Mouse (Mus musculus): Measurements from ENCODE around the gene Olfr544.
"Not testable (repeated sequence)": the region's sequence is repeated elsewhere in the genome, so short reads cannot be mapped to it uniquely, and the experiment has no call there.

Gene Olfr544

DNA sequence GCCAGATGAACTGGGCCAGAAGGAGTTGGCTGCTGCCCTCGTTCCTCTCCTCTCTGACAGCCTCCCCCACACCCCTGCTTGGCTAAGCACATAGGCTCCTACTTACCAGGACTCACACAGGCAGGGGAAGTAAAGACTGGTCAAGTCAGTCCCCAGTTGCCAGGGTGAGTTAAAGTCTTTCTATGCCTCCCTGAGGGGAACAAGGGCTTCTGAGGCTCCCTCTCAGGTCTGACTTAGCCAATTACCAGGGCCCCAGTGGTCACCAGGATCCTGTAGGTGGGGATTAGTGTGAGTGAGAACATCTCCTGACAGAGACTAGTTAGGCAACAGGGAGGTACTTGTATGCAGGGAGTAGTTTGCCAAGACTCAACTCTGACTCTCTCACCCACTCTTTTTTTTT, at the start of gene Olfr544:
Gene Olfr544, minus strand, starts transcription at position 153 of the 400 bp plus-strand sequence.
- no peak for DNase-seq (ENCODE audit: low read depth in 2 of 2, low spot score in 2 of 2)

DNA sequence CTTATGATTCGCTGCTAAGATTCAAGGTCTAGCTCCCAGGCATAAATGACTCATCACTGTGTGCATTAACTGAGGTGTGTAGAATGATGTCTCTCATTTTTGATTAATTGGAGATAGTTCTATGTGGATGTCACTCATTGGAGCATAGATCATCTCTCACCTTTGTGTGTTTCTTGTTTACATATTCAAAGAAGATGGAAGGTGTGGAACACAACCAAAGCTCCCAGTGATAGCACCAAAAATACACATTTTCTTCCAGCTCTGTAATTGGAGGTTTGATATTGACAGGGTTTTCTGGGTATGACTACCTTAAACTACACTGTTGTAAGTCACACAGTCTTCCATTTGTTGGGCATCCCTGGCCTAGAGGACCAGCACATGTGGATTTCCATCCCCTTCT, 46.3 kb upstream of the Olfr544 start, which contains the start of gene Olfr547:
Gene Olfr547, plus strand, starts transcription at position 301 of the 400 bp plus-strand sequence.
- no peak for DNase-seq (ENCODE audit: low read depth in 2 of 2, low spot score in 2 of 2)

DNA sequence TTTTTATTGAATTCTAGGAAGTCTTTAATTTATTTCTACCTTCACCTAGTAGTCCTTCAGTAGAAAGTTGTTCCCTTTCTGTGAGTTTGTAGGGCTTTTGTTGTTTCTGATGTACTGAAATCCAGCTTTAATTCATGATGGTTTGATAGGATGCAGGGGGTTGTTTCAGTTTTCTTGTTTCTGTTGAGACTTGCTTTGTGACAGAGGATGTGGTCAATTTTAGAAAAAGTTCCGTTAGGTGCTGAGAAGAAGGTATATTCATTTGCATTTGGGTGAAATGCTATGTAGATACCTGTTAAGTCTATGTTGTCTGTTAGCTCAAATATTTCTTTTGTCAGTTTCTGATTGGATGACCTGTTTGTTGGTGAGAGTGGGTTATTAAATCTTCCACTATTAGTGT, 40.9 kb upstream of the Olfr544 start:
- no peak for DNase-seq (ENCODE audit: low read depth in 2 of 2, low spot score in 2 of 2)

DNA sequence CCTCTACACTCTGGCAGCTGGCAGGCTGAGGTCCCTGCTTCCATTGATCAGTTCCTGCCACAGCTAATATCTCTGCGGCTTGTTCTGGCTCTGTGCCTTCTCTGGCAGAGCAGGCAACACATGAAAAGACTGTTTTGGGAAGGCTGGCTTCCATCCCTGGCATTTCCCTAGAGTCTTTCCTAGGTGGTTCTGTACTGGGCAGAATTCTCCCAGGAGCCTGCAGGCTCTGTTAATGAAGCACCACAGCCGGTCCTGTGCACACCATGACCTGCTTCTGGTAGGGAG, 28.9 kb upstream of the Olfr544 start:
- no peak for DNase-seq (ENCODE audit: low read depth in 2 of 2, low spot score in 2 of 2)

DNA sequence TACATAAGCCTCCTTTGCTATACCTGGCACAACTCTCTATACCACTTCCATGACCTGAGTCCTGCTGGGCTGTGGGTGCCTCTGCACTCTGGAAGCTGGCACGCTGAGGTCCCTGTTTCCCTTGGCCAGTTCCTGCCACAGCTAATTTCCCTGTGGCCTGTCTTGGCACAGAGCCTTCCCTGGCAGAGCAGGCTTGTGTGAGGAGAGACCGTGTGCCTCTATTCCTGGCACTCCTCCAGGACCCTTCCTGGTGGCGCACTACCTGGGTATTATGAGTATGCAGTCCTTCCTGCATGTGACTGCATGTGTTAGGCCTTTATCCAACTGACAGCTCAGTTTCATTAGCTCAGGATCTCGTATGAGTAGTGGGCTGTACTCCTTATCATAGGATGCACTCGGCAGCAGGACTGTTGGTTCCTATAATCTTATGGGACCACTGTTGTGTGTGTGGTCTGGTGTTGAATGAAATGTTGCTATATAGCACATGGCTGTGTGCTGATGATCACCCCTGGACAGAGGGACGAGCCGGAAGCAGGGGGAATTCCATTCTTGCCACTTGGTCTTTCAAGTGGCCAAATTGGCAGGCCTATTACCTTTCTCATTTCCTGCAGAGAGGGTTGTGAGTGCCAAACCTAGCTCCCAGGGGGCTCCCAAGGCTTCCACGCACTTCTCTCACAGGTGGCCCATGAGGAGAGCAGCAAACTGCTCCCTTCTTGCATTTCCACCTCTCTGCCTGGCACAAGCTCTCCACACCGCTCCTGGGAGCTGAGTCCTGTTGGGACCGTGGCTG, 28.3 kb upstream of the Olfr544 start:
- DNase-seq (ENCODE audit: low read depth in 2 of 2, low spot score in 2 of 2): no peak

DNA sequence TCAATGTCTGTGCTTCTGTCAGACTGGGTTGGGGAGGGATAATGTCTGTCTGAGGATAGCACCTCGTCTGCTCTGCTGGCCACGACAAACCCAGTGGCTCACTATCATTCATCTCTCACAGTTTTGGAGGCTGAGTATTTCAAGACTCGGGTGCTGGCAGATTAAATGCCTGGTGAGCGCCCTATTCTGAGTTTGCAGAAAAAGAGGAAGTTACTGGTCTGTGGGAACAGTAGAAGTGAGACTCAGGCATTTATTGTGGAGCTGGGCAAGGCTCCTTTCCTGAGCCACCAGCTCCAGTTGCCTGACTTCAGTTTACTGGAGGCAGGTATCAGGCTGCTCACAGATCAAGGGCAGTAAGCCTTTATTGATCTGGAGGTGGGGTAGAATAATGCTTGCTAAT, 26.0 kb upstream of the Olfr544 start:
- DNase-seq (ENCODE audit: low read depth in 2 of 2, low spot score in 2 of 2): no peak

DNA sequence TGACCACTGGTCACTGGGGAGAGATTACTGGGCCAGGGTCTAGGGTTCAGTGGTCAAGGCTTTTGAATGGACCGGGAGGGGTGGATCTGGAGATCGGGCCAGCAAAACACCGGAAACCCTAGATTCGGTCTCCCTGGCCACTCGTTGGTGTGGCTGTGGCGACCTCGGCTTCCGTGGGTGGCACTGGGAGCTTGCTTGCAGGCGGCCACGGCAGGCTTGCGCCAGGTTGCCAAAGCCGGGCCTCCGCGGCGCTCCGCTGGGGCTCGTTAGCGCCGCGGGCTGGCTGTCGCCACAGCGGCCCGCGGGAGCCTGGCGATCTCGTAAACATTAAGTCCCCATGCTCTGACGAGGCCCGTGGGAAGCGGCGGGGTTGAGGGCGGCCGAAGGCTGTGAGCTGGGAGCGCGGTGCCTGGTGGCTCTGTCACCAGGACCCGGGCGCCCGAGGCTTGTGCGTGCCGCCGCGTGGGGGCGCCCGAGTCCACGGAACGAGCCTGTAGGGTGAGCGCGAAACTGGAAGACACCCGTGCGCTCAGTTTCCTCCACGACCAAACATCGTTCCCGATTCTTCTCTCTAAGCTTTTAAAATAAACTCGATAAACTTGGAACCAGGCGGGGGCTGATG, 24.8 kb upstream of the Olfr544 start:
- DNase-seq (ENCODE audit: low read depth in 2 of 2, low spot score in 2 of 2): peak; percentile 69 to 80

DNA sequence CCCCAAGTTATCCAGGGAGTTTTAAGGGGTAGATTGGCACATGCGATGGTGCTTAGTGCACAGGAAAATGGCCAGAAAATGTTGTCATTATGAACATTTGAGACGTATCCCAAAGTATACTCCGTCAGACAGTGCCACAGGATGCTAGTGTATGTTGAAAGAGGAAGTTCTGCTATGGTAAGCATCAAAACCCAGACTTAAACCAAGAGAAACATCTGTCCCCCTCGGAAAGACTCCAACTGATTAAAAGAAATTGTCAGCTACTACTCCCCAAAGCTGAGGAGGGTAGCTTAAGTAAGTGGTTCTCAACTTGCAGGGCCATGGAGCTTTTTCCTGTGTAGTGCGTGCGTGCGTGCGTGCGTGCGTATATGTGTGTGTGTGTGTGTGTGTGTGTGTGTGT, 23.8 kb upstream of the Olfr544 start:
- no peak for DNase-seq (ENCODE audit: low read depth in 2 of 2, low spot score in 2 of 2)

DNA sequence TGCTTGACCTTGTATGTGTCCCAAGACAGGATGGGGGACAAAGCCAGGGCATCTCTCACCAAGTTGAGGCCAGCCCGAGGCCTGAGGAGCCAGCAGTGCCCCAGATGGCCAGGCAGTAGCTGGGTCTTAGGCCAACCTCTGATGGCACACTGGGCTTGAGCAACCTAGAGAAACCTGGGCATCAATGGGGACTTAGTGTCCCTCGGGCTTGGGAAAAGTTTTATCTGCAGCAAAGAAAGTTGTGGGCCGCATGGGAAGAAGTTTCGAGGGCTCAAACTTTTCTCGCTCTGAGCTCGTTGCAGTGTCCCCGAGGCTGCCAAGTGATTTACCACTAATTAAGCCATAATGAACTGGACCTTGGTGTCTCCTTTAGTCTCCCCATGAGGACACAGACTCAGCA, 21.6 kb upstream of the Olfr544 start:
- no peak for DNase-seq (ENCODE audit: low read depth in 2 of 2, low spot score in 2 of 2)

DNA sequence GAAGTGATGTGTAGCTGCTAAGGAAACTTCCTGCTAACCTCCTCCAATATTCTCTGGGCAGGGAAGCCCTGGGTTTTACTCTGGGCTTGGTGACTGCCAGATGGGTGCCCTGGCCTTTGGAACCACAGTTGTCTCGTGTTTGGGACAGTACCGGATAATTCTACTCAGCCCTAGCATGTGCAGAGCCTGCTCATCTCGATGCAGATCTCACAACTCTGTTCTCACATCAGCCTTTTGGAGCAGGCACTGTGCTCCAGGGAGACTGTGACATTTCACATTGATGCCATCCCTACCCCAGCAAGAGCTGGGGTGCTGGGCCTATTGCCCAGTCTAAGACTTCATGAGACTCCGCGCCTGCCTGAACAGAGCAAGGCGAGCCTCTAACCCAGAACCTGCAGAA, 20.6 kb upstream of the Olfr544 start:
- DNase-seq (ENCODE audit: low read depth in 2 of 2, low spot score in 2 of 2): no peak

DNA sequence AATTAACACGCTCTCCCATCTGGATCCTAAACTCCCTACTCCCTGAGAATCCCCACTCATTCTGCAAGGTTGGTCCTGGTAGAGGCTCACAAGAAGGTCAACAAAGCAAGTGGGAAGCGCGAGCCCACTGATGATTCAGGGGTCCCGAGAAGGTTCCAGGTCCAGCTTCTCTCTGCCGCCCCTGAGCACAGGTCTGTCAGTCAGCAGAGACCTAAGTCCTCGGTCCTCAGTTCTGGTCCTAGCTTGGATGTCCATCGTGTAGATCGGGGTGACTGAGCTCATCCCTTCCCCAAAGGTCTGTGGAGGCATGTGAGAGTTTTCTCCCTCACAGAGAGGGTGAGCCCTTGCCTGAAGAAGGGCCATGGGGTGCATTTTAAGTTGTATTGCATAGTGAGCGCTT, 20.0 kb upstream of the Olfr544 start:
- DNase-seq (ENCODE audit: low read depth in 2 of 2, low spot score in 2 of 2): no peak

DNA sequence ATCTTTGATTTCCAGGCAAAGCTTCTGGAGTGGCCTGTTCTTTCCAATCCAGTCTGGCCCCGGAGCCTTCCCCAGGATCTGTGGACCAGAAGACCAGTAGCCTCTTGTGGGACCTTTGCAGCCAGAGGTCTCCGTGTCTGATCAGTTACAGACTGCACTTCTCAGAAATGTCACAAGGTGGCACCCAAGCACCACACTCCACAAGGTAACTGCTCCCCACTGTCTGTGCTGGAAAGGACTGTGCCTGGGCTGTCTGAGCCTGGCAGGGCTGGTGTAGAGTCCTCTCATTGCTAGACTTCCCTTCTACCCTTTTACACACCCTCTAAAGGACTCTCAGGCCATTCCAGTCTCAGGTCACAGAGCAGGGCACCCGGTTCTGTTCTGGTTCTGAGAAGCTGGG, 18.7 kb upstream of the Olfr544 start:
- peak; percentile 42 to 54 for DNase-seq (ENCODE audit: low read depth in 2 of 2, low spot score in 2 of 2)

DNA sequence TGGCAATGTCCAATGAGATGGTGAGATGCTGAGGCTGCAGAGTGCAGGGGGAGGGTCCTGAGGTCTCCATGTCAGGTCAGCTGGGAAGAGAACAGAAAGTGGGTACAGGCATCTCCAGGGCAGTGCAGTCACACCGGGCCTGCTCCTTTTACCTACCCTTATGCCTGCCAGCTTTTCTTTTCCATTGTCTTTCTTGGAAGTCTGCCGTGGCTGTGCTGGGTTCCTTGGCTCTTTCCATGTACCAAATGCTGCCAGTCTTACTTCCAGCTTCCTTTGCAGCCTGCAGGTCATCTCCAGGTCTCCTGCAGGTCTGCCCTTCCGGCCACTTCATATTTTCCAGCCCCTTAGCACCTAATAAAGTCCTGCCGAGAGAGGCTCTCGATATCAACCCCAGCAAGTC, 13.9 kb upstream of the Olfr544 start:
- no peak for DNase-seq (ENCODE audit: low read depth in 2 of 2, low spot score in 2 of 2)

DNA sequence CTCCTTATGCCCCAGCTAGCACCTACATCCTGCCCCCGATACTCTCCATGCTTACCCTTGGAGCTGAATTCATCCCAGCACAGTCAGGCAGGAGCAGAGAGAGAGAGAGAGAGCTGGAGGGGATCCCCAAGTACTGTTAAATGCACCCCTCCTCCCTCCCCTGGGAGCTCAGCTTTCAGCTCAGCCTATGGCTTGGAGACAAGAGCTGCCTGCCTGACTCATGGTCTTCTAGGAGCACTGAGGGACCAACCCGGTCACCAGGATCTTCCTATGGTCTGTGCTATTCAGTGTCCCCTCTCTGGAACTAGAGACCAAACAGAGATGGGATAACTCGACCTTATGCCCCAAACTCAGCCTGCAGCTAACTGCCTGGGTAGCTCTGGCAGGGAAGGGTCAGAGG, 11.4 kb upstream of the Olfr544 start, which contains the start of gene Olfr545:
Gene Olfr545, minus strand, starts transcription at position 101 of the 400 bp plus-strand sequence.
- DNase-seq (ENCODE audit: low read depth in 2 of 2, low spot score in 2 of 2): no peak

DNA sequence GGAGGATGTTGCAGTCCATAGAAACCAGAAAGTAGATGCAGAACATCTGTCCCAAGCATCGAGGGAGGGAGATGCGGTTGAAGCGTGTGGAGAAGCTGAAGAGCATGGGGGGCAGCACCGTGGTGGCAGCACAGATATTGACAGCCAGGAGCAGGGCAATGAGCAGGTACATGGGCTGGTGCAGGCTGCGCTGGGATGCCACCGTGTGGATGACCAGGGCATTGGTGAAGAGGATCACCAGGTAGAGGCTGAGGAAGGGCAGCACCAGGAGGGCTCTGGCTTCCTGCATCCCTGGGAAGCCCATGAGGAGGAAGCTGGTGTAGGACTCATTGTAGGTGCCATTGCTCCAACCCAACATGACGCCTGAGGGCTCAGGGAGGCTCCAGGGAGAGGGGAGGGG, 6.3 kb upstream of the Olfr544 start:
- not testable (repeated sequence) for DNase-seq (ENCODE audit: low read depth in 2 of 2, low spot score in 2 of 2)

DNA sequence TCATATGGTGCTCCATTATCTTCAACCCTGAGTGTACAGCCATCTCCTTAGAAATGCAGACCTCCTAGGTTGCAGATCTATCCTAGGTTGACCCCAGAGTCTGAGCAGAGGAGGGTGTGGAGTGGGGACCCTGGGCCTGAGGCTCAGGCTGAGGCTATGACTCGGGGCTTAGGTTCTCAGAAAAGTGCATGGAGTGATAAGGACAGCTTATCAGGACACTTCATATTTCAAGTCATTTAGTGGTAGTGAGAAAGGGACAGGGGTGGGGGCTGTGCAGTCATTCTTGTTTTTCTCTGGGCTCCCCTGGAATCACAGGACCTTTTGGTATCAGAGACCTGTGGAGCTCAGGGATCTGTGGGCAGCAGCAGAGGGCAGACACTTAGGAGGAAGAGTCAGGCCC, 2.0 kb downstream of the Olfr544 start:
- no peak for DNase-seq (ENCODE audit: low read depth in 2 of 2, low spot score in 2 of 2)

DNA sequence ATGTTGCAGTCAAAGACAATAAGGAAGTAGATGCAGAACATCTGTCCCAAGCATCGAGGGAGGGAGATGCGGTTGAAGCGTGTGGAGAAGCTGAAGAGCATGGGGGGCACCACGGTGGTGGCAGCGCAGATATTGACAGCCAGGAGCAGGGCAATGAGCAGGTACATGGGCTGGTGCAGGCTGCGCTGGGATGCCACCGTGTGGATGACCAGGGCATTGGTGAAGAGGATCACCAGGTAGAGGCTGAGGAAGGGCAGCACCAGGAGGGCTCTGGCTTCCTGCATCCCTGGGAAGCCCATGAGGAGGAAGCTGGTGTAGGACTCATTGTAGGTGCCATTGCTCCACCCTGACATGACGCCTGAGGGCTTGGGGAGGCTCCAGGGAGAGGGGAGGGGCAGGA, 3.3 kb downstream of the Olfr544 start:
- DNase-seq (ENCODE audit: low read depth in 2 of 2, low spot score in 2 of 2): not testable (repeated sequence)

DNA sequence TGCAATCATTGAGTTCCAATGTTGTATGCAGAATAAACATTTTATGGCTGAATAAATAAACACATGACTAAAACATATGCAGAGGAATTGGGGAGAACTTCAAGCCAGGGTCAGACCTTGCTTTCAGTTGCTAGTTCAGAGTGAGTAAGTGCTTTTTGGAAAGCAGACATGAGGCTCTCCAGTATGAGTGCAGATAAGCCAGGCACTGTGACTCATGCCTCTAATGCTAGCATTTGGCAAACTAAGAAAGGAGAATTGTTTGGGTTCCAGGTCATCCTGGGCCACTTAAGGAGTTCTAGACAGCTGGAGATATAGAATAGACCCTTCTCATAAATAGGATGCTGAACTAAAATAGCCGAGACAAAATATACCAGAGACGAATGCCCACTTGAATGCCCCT, 4.4 kb downstream of the Olfr544 start:
- no peak for DNase-seq (ENCODE audit: low read depth in 2 of 2, low spot score in 2 of 2)

DNA sequence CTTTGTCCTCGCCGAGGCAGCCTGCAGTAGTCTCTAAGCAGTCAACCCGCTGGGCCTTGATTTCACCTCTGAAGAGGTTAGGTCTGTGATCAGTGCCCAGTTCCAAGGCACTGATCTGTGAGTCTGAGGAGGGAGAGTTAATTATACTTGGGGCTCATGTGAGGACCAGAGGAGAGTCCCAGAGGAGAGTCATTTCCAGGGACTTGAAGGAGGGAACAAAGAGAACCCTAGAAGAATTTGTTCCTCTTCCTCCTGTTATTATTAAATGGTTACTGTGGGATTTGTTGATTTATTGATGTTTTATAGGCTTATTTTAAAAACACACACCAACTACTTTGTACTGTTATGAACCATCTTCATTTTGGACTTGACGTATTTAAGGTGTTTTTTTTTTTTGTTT, 6.5 kb downstream of the Olfr544 start, which contains the start of gene Olfr543:
Gene Olfr543, minus strand, starts transcription at position 101 of the 400 bp plus-strand sequence.
- no peak for DNase-seq (ENCODE audit: low read depth in 2 of 2, low spot score in 2 of 2)

DNA sequence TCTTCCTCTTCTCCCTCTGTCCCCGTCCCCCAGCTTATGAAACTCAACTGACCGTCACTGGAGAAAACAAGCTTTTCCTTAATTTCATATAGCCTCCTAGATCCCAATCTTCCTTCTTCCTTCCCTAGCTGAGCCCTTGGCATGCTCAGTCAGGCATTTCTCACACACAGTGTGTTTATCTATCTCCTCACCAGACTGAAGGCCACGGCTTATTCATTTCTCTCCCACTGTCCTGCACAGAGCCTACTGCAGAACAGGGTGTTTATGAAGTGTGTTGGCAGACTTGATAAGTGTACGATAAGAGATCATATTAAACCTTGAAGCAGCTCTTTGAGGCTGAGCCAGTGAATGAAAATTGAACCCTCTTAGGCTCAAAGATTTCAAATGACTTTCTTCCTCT, 7.3 kb downstream of the Olfr544 start:
- DNase-seq (ENCODE audit: low read depth in 2 of 2, low spot score in 2 of 2): no peak

DNA sequence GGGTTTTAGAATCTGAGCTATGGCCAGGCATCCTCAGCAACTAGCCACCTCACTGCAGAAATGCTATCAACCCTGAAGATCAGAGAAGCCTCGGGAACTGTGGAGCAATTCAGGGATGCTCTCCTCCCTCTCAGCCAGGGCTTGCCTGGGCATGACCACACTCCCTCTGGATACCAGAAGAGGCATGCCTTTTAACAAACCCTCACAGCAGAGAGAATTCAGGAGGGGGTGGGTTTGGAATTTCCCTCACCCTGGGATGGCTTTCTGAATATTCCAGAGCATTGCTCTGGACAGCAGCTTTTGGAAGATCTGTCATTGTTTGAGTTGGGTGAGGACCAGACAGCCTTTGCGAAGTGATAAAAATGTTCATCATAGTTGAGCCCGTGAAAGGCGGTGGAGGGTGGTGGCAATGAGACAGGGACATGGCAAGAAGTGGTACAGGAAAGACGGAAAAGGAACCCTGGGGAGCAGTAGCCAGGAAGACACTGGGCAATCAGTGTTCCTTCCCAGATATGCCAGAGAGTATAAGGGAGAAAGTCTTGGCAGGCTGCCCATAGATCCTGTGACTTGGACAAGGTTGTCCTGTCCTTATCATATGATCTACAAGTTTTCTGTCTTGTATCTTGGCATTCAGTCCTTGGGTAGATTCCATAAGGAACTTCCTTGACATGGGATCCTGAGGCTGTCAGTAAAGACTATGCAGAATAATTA, 8.6 kb downstream of the Olfr544 start:
- DNase-seq (ENCODE audit: low read depth in 2 of 2, low spot score in 2 of 2): no peak

DNA sequence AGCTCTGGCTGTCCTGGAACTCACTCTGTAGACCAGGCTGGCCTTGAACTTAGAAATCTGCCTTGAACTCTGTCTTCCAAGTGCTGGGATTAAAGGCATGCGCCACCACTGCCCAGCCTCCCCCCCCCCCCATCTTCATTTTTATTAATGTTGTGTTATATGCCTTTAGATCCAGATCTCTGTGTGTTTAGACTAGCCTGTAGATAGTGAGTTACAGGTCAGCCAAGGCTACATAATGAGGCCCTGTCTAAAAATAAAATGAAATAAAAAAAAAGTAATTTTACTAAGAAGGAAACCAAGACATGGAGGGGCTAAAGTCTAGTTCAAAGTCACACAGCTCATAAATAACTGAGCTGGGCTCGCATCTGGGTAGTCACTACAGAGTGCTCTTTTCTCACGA, 9.2 kb downstream of the Olfr544 start:
- DNase-seq (ENCODE audit: low read depth in 2 of 2, low spot score in 2 of 2): no peak
